Mouse (Mus musculus) mature B cell (primary cell): Measurements from ENCODE around the gene Pi4kb.
"Not testable (repeated sequence)": the region's sequence is repeated elsewhere in the genome, so short reads cannot be mapped to it uniquely, and the experiment has no call there.

ENCODE experiments used
- in situ Hi-C: fragments of 300-500 bp; cut with MboI; formaldehyde crosslinking; loops from 2 replicates; pipeline ENCODE4 v1.14.3; 2019

The Pi4kb gene

DNA sequence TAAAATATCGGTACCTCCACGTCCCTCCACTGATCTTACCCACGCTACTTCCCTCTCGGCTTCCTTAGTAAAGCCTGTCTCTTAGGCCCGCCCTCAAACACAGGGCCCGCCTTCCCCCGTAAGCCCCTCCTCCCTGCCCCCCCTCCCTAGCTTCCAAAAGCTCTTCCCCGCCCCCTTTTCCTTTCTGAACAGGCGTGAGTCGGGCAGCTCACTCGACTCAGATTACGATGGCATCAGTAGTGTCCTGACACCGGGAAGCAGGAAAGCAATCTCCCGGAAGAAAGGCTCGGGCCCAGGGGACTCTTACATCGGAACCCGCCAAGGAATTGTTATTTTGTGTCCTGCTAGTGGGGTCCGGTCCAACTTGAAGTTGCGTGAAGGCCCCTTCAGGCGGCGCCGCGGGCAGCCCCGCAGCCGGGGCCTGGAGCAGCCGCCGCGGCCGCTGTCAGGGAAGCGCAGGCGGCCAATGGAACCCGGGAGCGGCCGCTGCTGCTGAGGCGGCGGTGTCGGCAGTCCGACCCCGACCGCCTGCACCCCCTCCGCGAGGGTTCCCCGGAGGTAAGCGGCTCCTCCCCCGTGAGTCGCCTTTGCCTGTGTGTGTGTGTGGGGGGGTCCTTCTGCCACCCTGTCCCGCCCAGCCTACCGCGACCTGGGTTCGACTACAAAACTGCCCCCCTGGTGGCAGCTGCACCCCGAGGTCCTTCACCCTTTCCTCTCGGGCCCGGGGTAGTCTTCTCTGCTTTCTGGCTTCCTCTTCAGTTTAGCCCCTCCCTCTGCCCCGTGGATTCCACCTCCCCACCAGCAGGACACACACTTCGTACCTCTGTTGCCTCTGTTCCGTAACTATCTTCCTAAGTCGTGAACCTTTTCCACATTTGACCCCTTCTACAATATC, at the start of gene Pi4kb:
Gene Pi4kb, plus strand, starts transcription at position 204 of the 895 bp plus-strand sequence.
- in situ Hi-C loops = no loop called here

DNA sequence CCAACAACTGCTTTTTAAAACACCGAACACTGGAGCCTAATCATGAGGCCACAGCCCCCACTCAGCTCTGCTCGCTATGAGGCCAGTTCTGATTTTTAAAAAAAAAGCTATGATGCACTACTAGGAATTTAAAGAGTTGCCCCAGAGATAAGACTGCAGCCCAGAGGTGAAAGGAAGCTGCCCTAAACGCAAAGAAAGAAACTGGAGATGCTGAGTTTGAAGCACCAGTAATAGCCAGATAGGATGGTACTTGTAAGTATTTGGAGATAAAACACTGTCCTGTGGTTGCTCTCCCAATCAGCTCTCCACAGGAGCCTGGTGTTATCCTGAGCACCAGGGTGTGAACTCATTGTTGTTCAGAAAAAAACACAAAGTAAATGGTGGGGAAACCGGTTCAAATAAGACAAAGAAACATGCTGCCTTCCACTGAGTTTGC, 48.2 kb upstream of the Pi4kb start:
- in situ Hi-C loops = not testable (repeated sequence)

DNA sequence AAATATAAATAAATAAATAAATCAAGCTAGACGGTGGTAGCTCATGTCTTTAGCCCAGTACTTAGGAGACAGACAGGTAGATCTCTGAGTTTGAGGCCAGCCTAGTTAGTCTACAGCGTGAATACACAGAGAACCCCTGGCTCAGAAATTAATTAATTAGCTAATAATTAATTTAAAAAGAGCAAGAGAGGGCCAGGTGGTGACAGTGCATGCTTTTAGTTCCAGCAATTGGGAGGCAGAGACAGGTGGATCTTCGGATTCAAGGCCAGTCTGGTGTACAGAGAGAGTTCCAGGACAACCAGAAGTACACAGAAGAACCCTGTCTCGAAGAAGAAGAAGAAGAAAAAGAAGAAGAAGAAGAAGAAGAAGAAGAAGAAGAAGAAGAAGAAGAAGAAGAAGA, 45.6 kb upstream of the Pi4kb start:
- in situ Hi-C loops = not testable (repeated sequence)

DNA sequence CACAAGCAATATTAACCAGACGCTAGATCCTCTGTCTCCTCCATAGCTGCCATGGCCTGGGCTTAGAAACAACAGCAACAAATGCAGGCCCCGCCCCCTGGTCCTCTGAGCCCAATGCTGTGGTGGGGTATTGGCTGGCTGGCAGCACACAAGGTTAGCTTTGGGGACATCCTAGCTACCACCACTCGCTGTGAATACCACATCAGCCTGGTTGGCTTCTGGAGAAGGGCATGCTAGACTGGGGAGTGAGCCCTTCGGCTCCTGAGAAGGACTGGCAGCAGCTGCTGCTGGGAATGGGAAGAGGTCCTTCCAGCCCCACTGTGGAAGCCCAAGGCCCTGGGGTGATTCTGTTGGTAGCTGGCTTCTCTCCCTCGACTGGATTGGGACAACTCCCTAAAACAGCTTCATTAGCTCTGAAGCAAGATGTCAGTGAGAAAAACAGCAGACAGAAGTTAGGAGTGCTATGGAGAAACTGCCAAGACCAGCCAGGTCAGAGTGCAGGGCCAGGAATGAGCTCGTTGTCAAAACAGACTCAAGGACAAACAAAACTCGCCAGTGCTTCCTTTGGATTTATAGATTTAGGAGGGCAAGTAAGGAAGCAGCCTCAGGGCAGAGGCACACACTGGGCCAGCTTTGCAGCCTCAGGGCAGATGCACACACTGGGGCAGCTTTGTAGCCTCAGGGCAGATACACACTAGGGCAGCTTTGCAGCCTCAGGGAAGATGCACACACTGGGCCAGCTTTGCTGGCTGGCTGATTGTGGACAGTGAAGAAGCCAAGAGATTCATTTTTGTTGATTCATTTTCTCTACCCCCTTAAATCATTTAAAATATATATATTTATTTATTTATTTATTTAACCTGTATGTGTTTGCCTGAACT, 43.9 kb upstream of the Pi4kb start:
- in situ Hi-C loops = not testable (repeated sequence)

DNA sequence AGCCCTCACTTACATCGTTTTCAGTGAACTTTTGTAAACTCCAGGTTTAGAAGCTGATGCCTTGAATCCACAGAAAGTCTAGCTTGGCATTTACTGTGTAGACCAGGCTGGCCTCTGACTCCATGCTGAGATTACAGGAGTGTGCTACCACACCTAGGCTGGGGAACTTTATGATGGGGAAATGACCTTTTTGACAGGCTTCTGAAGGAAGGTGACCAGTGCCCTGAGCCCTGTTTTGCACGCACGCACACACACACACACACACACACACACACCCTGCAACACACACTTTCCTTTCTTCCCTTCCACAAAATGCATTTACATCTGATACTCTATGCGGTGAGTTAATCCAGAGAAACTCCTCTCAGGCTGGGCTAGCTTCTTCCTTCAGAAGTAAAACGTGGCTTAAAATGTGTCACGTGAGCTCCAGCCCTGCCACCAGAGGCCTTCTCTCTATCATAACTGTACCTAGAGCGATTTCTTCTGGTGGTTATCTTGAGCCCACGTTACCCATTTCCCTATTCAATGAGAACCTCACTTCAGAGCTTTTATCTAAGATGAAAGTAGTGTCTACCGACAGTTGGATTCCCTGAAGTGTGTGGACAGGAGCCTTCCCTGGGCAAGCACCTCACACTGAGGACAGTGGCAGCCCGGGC, 43.0 kb upstream of the Pi4kb start:
- in situ Hi-C loops = not testable (repeated sequence)

DNA sequence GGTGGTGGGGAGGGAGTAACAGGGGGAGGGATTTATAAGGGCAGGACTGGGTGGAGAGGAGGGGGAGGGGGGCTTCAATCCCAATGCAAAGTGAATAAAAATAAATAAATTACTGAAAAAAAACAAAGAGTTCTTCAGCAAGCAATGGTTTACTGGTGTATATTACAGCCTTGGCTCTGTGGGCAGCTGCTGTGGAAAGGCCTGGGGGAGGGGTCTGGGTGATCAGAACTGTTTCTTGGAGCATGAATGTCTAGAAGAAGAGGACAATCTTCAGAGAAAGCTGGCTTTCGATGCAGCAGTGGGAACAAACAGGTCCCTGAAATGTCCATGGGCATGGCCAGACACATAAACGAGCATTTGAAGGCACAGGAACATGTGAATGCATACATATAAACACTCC, 42.3 kb upstream of the Pi4kb start:
- in situ Hi-C loops = not testable (repeated sequence)

DNA sequence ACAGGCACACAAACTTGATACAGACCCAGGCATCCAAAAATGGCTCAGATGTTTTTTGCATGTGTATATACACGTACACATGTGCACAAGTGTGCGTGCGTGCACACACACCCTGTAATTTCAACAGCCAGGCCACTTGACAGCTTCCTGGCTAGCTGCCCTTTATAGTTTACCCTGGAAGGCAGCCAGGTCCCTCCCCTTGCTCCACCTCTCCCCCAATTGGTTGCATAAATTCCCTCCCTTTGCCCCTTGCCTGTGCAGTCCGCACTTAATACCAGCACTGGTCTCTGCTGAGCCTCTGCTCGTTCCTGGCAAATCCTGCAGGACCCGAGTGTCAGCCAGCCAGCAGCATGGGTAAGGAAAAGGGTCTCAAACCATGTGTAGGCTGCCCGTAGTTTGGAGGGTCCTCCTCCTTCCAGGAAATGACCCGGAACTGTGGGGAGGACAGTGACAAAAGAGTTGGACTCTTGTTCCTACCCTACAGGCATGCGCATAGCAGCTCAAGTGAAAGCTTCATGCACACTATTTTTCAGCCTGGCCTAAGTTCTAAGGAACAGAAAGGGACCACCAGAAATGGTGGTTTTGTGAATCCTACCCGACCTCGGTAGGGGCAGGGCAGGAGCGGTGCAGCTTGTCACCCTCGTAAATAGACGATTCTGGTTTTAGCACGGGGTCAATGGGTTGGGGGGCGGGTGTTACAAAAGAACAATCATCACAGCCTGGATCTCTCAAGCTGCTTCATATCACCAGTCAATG, 41.5 kb upstream of the Pi4kb start, which contains the start of gene Selenbp1:
Gene Selenbp1, plus strand, starts transcription at position 248 of the 756 bp plus-strand sequence.
- in situ Hi-C loops = no loop called here

DNA sequence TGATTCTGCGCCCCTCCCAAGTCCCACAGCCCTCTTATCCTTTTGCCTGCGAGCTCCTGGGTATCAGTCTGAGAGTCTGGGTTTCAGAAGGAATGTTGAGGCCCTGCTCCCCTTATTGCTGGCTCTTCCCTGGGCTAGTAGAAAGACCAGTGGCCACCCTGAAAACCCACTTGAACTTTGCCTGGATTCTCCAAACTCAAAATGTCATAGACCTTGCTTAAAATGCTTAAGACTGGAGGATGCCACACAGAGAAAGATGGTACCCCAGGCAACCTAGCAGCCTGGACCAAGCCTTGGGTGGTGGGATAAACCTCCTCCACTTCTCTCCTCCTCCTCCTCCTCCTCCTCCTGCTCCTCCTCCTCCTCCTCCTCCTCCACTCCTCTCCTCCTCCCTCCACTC, 40.9 kb upstream of the Pi4kb start:
- in situ Hi-C loops = not testable (repeated sequence)

DNA sequence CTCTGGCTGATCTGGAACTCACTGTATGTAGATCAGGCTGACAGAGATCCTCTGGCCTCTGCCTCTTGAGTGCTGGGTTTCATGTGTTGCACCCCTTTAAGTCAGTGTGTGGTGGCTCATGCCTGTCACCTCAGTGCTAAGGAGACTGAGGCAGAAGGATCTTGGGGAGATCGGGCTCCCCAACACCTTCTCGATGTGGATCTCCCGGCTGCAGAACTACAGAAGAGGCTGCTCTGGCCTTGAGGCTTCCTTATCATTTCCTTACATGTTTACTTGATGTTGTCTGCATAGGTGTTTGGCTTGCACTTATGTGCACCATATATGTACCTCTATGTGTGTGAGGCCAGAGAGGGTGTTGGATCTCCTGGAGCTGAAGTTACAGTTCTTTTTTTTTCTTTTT, 40.0 kb upstream of the Pi4kb start:
- in situ Hi-C loops = not testable (repeated sequence)

DNA sequence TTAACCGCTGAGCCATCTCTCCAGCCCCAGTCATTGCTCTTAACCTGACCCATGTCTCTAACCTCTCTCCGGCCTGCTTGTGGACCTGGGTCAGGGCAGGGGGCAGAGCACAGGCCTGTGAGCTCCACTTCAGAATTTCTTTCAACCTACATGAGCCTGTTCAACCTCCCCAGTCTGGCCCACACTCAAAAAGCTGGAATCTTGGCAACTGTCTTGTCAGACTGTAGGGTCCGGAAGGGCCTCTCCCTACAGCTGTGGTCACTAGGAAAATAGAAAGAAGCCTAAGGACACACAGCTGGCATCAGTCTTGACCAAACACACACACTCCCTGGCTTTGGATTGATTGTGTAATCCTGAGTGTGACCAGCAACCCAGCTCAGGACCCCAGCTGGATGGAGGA, 39.2 kb upstream of the Pi4kb start:
- in situ Hi-C loops = not testable (repeated sequence)

DNA sequence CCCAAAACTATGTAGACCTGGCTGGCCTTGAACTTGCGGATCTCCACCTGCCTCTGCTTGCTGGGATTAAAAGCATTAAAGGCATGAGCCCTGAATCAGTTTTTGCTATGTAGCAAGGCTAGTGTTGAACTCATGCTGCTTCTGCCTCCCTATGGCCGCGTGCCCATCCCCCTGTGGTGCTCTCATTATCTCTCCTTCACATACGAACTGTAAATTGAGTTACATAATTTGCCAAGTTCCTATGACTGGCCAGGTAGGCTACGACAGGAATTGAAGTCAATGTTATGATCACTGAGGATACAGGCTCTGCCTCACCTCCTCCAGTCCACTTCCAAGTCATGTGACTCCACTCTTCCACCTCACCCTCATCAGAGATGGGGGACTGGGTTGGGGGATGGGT, 38.4 kb upstream of the Pi4kb start:
- in situ Hi-C loops = not testable (repeated sequence)

DNA sequence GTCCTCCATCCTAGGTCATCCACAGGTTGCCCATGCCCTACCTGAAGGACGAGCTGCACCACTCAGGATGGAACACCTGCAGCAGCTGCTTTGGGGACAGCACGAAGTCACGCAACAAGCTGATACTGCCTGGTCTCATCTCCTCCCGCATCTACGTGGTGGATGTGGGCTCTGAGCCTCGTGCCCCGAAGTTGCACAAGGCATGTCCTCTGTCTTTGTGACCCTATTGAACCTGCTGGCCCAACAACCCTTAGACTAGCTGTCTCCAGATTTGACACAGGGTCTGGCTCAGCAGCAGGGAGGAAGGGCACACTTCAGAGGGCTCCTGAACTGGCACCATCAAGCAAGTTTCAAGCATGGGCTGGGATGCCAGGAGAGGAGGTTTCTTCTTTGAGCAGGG, 37.3 kb upstream of the Pi4kb start:
- in situ Hi-C loops = not testable (repeated sequence)

DNA sequence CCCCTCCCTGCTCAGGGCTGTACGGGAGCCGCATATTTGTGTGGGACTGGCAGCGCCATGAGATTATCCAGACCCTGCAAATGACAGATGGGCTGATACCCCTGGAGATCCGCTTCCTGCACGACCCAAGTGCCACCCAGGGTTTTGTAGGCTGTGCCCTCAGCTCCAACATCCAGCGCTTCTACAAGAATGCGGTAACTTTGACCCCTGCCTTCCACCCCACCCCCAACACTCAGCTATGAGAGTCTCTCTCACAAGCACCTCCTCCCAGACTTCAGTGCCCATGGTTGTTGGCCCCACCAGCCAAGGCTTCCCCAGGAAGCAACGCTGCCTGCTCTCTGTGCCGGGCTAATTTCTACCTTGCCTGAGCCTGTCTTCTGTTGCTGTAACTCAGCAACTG, 34.5 kb upstream of the Pi4kb start:
- in situ Hi-C loops = not testable (repeated sequence)

DNA sequence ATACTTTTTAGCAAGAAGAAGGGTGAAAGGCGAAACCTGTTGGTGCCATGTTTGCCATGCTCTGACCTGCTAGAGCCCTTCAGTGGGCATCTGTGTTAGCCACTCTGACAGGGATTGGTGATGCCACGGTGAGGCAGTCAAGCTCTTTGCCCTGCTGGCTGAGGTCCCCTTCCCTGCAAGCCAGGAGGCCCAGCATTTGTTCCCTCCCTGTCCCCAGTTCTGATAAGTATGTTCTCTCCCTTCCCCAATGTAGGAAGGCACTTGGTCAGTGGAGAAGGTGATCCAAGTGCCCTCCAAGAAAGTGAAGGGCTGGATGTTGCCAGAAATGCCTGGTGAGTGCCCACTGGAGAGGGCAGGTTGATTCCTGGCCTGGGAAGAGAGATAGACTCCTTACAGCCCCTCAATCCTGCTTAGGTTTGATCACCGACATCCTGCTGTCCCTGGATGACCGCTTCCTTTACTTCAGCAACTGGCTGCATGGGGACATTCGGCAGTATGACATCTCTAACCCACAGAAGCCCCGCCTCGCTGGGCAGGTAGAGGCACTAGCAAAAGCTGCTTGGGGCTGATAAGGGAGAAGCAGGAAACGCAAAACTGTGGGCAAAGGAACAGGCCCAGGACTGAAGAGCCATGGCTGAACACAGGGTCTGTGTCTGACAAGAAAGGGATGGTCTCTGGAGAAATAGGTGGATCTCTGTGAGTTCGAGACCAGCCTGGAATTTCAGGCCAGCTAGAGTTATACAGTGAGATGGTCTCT, 32.1 kb upstream of the Pi4kb start:
- in situ Hi-C loops = not testable (repeated sequence)

DNA sequence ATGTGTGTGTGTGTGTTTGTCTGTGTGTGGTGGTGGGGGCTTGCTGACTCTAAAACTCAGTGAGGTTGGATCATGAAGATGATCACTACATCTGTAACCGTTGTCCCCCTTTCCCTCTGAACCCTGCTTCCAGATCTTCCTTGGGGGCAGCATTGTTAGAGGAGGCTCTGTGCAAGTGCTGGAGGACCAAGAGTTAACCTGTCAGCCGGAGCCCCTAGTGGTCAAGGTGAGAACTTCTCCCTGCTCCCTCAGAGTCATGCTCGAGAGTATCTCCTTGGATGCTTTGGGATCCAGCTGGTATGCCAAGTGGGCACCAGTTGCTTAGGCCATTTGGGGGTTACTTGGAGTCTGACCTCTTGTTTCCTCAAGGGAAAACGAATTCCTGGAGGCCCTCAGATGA, 30.8 kb upstream of the Pi4kb start:
- in situ Hi-C loops = not testable (repeated sequence)

DNA sequence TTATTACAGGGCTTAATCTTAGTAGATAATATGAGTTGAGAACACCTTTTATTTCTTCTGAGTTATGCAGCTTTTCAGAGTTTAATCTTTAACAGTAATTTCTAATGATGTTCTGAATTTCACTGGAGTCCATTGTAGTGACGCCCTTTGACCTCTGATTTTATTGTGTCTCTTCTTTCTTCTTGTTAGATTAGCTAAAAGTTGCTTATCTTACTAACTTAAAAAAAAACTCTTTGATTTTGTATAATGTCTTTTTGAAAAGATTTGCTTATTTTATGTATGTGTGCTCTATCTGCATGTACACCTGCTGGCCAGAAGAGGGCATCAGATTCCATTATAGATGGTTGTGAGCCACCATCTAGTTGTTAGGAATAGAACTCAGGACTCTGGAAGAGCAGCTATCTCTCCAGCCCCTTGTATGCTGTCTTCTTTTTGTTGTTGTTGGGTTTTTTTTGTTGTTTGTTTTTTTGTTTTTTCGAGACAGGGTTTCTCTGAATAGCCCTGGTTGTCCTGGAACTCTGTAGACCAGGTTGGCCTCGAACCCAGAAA, 26.4 kb upstream of the Pi4kb start:
- in situ Hi-C loops = no loop called here

DNA sequence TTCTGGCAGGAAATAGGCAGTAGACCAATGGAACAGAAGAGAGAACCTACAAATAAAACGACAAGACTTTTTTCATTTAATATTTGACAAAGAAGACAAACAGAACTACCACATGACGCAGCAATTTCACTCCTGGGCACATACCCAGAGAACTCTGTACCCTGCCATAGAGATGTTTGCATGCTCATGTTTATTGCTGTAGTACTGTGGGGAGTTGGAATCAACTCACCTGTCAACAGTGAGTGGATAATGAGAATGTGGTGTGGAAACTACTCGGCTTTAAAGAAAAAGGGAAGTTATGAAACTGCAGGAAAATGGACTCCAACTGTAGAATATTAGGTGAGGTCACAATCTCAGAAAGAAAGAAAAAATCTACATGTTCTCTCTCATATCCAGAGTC, 24.9 kb upstream of the Pi4kb start:
- in situ Hi-C loops = no loop called here

DNA sequence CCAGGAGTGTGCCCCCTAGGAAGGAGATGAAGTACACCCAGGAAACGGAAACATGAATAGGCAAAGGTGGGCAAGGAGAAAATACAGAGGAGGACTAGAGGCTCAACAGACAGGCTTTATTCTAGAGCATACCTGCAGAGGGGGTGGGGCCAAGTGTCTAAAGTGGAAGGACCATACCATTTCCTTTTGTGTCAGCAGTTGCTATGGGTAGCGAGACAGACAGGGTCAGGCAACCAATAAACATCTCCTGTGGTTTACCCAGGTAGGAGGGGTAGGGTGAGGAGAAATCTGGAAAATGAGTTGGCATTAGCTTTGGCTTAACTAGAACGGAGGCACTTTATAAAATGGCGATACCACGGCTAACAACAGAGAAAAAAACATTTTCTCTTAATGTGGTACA, 21.7 kb upstream of the Pi4kb start:
- in situ Hi-C loops = no loop called here

DNA sequence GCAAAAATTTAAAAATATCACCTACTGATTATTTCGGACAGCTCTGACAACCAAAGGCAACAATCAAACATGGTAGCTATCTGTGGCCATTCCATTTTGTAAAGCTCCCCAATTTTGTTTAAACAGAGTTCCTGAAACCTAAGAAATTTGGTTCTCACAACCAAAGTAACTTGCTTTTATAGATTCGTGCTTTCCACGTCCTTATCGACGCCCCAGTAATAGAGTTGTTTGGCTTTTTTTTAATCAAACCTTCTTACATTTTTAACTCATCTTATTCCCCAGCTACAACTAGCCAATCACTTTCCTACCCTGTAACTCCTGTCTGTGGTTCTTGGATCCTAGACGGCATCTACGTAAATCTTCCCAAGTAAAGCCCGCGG, 21.2 kb upstream of the Pi4kb start:
- in situ Hi-C loops = no loop called here
